Mouse (Mus musculus) cerebellum, postnatal 25 days (tissue): ENCODE measurements around the gene Abcb11.

Experiments
- DNase-seq, 2 experiments: peaks; one replicate each; pipeline ENCODE4 v3.0.0; 2021; ENCODE audit warnings: mixed read lengths in 2 of 2

Abcb11 gene

DNA sequence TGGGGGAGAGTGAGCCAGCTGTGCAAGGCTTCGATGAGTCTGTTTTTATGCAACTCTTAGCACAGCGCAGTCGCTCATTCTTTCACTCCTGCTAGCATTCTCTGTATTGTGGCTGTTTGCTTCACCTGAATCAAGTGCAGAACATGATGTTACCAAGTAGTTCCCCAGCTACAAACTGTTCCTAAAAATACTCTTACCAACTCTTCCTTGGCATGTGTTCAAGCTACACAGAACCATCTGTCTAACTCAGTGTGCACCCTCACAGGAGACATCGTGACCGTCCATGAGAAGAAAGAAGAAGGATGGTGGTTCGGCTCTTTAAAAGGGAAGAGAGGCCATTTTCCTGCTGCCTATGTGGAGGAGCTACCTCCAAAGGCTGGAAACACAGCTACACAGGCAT lies 153.7 kb downstream of the Abcb11 start:
- peak in 1 of 2 experiments; percentile 5 for DNase-seq
